Mouse (Mus musculus): Measurements from ENCODE around the gene Psme2b.
"Not testable (repeated sequence)": the region's sequence is repeated elsewhere in the genome, so short reads cannot be mapped to it uniquely, and the experiment has no call there.

Gene Psme2b

DNA sequence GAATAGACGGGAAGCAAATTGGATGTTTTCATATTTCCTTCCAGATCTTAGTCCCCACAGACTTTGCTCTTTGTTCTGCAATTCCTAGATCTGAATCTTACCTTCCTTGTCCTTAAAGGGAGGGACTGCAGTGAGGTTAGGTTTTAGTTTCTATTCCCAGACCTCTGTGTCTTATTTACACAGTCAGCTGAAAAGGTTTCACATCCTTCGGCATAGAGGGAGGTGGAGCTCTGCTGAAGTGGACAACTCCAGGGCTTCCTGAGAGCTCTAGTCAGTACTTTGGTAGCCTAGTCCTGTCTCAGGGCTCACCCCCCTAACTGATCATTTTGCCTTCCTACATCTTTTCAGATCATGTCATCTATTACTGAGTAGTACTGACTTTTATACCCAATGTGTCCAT lies 44.0 kb downstream of the Psme2b start, which contains the start of gene Gm5431:
Gene Gm5431 (minus strand): TSS at position 194 of the 400 bp plus-strand sequence.
- ATAC-seq (ENCODE audit: insufficient number of reproducible peaks, low FRiP score, low TSS enrichment) = no peak

DNA sequence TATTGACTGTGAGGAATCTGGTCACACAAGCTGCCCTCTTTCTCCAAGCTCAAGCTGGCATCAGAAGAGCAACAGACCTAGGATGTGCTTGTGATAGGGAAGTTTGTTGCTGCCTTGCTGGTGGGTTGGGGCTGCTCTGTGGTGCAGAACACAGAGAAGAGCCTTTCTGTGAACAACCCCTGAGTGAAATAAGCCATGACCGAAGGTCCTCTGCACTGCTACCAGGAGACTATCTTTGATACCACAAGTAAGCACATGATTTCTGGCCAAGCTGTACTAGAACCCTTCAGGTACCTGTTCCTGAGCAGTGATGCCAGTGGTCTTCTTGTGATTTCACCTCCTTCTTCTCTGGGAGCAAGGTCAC lies 44.4 kb downstream of the Psme2b start:
- ATAC-seq (ENCODE audit: insufficient number of reproducible peaks, low FRiP score, low TSS enrichment) = not testable (repeated sequence)

DNA sequence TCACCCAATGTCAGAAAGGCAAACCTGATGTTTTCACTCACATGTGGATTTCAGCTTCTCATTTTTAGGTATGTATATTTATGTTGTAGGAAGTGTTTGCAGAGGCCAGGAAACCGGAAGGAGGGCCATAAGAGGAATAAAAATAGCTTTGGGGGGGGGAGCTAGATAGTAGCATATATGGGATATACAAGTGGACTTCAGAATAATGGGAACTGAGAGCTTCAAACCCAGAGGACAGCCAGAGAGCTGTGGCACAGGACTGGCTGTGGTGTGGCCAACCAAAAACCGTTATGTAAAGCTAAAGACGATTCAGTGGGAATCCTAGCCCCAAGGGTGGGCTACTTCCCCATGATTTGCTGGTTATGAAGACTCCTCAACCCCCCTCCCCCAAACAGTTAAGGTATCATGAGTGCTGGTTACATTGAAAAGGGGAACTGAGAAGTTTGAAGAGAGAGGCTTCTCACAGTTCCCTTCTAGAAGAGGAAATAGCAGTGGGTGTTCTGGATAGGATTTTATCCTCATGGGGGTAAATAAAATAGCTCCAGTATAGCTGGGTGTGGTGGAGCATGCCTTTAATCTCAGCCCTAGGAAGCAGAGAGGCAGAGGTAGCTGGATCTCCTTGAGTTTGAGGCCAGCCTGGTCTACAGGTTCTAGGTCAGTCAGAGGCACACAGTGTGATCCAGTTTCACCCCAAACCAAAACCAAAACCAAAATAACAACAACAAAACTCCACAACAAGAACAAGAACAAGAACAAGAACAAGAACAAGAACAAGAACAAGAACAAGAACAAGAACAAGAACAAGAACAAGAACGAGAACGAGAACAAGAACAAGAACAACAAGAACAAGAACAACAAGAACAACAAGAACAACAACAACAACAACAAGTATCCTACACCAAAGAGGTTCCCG lies 45.1 kb downstream of the Psme2b start:
- ATAC-seq (ENCODE audit: insufficient number of reproducible peaks, low FRiP score, low TSS enrichment) = not testable (repeated sequence)

DNA sequence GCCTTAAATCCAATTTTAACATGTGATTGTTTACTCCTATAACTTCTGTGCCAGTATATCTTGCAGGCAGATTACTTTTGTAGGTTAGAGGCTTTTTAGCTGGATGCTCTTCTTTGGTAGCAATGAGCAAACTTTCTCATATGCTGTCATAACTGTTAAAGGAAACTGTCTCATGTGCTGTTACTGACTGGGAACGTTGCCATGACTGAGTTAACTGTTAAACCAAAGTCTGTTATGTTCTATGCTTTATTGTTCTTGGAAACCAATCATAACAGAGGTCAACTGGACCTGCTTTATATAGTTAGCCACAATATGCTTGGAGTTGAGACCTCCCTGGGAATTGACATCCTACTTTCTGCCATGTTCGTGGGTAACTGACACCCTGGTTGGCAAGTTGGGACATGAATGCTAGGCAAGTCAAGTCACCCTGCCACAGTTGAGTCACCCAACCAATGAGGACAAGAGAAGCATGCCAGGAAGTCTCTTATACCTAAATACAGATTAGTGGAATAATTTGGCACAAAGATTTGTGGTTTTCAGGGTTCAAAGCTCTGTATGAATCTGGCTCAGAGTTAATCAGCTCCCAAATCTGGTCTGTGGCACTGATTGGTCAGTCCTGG lies 47.1 kb downstream of the Psme2b start:
- no peak for ATAC-seq (ENCODE audit: insufficient number of reproducible peaks, low FRiP score, low TSS enrichment)
